Mouse (Mus musculus): ENCODE measurements around the gene Pzp. TPM values are rescaled to one million over a fixed set of nuclear protein-coding genes. Genes with fewer than 3 reads are reported as not detected.
A peak's percentile ranks its signal among the peaks of the same experiment; 100 is the strongest.

Pzp gene
- 1 to 10 TPM in 1 of 4 experiments, under 1 TPM in 2, not detected in 1; 0.14 to 1.8 (median 0.73) TPM for total RNA-seq (2022)

DNA sequence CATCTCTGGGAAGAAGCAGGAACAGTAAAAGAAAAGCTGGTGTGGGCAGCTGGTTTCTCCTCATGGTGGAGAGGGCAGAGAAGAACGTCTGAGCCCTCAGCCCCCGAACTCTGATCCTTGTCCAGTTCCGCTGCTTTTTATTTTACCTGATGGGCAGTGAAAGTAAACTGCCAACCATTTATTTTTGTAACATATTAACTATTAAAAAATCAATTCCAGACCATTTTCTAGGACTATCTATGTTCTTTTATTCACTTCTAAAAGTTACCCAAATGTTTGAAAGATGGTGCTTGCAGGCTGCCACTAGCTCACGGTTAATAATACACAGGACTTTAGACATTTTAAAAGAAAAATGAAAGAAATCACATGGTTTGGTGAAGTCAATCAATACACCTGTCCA lies at the start of gene Pzp:
Gene Pzp, minus strand, starts transcription at position 120 of the 400 bp plus-strand sequence.
- DNase-seq: no peak

DNA sequence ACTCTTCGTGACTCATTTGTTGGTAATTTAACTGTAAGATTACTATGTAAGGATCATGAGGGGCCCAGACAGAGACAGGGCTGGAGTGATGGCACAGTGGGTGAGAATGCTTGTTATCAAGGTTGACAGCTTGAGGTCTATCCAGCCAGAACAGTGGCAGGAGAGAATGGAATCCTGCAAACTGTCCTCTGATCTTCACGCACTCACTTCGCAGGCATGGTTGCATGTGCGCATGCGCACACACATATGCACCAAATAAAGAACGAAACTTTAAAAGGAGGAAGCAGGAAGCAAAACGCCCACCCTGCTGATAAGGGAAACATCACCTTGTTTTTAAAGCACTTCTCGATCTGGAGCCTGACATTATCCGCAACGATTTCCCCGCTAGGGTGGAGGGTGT lies 40.1 kb upstream of the Pzp start:
- DNase-seq: no peak

DNA sequence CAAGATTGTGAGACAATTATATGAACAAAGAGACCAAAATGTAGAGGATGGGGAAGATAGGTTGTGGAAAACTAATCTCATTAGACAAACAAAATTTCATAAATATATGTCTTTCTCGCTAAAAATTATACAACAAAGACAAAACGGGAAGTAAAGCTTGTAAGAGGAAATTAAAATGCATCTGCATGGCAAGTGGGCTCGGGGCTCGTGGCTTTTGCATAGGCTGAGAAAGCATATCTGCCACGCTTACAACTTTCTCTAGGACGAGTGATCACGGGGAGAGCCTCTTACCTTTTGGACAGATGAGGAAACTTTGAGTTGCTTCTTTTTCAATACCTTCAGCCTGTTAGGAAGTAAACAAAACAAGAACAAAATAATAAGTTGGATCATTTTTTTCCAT lies 27.5 kb upstream of the Pzp start:
- DNase-seq: no peak

DNA sequence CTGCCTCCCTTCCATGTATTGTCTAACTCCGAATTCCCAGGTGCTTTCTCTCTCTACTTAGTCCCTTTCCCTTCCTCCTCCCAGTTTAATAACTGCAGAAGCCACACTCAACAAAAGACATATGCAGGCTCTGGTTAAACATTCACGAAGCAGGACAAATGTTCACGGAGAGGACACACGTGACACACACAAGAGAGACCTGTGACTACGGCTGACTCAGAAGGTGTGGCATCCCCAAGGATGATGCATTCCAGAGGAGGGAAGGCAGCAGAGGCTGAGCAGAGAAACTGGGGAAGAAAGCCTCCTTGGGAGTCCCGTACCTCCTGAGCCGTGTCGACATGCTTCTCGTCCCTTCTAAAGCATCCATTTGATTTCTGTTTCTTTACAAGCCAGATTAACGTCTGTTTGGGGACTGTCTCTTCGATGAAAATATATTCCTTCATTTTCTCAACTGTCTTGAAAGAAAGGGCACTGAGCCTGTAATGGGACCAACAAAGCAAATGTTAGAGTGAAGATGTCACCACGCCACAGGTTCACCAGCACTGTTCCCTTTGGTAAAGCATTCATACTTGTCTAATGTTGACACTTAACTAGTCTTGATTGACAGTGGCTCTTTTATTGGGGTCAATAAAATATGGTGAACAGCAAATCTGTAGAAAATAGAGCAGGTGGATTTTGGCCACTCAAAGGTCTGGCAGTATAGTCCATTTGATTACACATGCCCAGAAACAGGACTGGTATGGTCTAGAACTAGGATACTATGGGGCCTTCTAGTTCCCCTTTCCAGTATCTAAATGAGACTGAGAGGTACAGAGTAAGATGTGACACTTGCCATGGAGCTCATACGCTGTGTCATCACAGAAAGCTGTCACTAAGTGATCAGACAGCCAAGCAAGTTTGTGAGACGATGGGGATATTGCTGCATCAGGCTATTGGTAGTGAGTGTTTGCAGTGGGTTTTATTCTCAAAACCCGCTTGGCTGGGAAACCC lies 23.2 kb upstream of the Pzp start:
- no peak for DNase-seq

DNA sequence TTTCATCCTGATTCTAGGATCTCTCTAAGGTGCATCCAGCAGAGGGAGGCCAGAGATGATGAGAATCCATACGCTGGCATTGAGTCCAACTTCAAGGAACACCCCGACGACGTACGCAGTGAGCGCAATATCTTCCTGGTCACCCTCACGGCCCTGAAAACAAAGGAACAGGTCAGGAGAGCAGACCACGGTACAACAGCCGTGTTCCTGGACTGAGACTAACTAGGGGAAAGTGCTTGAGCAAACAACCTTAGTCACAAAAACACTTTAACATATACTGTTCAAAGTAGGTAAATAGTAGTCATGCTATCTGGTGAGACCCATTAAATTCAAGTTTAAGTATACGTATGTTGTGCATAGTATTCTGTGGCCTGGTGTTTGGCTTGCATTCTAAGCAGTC lies 22.0 kb upstream of the Pzp start:
- DNase-seq: no peak

DNA sequence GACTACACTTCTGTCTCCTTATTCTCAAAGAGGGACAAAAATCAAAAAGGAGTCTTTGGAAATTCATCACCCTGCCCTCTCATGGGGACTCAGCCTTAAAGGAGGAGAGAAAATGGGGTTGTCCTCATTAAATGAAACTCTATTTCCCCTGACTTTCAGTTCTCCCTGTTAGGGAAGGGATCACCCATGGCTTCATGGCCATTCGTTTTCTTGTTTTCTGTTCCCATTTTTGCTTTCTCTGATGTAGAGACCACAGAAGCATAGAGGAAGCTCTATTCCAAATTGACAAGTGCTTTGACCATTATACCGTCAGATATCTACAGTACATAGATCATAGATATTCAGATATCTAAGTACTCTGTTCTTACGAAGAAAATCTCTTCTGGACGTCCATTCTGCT lies 18.9 kb upstream of the Pzp start:
- DNase-seq: no peak

DNA sequence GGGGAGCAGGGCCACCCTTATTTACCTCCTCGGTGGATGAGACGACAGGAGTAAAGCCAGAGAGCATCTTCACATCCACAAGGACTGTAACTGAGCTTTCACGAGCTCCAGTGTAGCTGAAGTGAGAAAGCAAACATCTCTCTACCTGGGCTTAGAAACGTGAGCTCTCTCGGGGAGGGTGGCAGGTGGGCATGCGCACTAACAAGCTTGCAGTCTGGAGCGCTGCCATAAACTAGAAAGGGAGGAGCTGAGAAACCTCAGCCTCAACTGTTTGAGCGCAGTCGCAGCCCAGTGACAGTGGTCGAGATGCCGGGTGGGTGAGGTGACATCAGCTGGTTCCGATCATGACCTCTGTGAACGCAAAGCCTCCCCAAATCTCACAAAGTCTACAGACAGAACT lies 16.7 kb upstream of the Pzp start:
- DNase-seq: no peak

DNA sequence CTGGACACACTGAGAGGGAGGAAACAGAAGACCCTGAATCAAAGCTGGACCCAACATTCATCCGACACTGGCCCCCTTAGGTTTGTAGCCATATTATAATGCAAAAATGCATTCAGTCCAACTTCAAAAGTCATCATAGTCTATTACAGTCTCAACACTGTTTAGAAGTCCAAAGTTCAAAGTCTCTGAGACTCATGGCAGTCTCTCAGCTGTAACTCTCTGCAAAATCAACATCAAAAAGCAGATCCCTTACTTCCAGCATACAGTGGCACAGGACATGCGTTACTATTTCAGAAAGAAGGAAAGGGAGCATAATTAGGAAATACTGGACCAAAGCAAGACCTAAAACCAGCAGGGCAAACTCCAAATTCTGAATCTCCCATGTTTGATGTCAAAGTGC lies 8.7 kb upstream of the Pzp start:
- no peak for DNase-seq

DNA sequence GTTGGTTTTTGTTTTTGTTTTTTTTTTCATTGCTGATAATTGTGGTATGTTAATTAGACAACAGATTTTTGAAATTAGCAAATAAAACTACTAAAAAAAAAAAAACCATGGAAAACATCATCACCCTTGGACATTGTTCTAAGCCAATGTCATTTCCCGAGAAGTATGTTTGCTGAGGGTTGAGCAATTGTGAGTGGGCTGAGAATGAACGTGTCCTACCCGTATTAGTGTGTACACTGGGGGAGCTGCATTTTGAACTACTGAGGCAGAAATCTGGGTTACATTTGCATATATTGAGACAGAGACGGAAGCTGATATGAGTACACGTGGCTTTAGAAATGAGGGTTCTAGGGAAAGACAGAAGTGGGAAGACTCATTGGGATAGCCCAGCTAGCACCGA lies 6.8 kb upstream of the Pzp start:
- DNase-seq: no peak

DNA sequence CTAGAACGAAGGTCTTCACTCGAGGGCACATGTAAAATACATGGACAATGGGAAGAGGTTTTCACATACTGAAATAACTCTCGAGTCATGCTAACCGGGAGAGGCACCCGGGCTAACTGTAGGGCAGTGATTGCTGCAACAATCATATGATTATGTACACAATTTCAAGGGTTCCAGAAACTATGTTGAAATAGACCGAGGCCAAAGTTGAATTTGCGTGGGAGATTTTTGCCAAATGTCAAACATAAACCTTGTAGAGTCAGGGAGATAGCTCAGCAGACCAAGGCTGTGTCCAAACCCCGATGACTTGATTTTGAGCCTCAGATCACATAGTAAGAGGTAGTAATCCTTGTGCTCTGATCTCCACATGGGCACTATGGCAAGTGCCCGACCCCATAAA lies 6.2 kb upstream of the Pzp start:
- no peak for DNase-seq

DNA sequence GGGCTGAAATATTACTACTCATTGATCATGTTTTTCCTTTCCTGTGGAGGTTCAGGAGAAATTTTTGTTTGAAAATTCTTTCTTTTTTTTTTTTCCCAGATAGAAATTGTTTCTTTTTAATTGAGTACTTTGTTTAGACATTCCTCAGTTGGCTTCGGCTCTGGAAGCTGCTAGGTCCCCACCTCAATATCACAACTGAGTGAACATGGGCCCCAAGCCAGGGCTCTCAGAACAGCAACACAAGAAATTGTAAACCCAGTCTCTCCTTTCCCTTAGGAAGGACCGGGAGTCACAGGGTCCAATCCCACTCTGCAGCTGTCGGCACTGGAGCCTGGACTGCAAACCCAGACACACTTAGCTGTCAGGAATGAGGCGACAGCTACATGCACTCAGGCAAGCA lies 2.0 kb upstream of the Pzp start:
- no peak for DNase-seq

DNA sequence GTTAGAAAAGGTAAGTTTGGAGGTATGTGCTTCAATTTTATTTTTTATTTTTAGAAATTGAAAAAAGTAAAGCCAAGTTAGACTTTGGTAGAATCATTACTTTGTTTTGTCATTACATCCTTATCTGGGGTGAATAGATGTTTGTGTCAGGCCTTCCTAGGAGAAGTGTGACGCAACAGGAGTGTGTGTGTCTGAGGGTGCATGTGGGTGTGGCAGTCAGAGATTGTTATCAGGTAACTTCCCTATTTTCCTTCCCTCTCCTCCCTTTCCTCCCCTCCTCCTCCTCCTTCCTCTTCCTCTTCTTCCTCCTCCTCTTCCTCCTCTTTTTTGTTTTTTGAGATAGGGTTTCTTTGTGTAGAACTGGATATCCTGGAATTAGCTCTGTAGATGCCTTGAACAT lies 590 bp upstream of the Pzp start:
- DNase-seq: no peak

DNA sequence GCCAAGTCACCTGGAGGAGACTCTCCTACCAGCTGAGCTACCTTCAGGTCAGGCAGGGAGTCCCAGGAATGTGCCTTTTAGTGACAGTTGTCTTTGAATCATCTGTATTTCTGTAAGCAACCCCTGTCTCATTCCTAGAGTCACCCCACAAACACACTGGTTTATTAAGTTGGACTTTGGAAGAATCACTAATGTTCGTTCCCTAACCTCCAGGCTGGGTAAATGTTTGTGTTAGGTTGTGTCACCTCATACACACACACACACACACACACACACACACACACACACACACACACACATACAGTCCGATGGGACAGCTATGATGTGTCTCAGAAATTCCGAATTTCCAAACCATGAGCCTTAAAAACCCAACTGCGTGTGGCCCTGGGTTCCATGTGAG lies 719 bp downstream of the Pzp start:
- no peak for DNase-seq

DNA sequence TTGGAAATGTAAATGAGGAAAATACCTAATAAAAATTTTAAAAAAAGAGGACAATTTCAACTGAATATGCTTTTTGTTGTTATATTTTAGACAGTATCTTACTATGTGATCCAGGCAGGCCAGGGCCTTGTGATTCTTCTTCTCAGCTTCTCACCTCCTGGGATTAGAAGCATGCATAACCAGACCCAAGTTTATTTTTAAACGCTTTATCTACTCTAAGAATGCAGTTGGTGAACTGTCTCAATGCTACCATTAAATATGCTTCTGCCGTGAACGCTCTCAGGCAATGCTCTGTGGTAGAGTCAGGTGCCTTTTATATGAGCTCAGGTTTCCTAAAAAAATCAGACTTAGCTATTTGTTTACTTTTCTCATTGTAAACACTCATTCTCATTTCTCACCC lies 3.2 kb downstream of the Pzp start:
- no peak for DNase-seq

DNA sequence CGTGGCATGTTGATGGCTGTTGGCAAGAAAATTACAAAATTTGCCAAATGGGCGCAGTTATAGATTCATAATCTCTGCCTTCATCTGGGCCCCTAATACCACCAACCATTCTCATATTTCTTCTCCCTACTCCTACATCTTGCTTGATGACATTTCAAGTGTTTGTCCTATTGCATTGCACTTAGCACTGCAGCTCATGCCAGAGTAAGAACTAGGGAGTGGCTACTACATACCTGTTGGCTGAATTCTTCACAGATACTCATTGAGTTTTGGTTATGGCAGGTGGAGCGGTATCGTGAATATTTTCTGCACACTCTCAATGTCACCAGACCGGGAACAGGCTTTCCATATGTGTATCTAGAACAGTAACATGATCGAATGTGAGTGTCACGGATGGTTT lies 7.4 kb downstream of the Pzp start:
- no peak for DNase-seq

DNA sequence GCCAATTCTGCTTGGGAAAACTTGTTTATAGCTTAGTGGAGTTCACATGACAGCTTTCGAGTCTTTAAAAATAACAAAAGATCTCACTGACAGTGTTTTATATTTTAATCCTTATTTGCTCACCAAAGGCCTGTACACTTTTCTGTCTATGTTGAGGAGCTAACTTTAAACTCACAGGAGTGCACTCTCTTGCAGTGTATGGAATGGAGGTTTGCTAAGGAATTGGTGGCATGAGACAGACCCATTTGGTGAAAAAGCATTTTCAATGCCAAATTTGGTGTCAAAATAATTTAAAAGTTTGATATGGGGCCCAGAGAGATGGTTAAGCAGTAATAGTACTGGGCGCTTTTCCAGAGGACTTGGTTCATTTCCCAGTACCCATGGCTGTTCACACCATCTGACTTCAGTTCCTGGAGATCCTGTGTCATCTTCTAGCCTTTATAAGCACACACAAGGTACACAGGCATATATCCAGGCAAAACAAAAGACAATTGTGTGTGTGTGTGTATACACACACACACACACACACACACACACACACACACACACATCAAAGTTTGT lies 20.8 kb downstream of the Pzp start:
- no peak for DNase-seq

DNA sequence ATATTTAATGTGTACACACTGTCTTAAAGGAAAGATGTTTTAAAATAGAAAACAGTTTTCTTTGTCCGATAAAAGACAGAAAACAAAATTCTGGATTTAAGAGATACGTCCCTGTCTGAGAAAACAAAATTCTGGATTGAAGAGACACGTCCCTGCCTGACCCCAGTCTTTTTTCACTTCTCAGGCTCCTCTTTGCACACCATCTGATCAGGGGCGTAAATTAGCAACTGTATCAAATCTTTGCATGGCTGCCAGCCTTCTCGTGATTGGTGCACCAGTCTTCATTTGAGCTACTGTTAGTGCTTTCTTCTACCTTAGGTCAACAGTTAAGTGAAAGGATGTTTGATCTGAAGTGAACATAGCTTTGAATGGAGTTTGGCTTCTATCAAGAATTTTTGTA lies 21.8 kb downstream of the Pzp start:
- no peak for DNase-seq

DNA sequence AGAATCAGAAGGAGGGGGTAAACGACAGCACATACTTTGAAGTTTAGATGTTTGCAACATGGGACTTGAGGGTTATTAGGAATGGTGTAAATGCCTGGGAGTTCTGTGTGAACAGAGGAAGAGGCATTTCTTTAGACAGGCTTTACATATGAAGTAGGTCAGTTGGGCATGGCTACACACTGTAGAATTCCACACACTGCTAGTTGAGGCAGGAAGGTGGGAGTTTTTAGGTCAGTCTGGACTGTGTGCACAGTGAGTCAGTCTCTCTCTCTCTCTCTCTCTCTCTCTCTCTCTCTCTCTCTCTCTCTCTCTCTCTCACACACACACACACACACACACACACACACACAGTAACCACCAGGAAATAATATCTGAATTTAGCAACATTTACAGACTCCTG lies 31.2 kb downstream of the Pzp start:
- DNase-seq: no peak

DNA sequence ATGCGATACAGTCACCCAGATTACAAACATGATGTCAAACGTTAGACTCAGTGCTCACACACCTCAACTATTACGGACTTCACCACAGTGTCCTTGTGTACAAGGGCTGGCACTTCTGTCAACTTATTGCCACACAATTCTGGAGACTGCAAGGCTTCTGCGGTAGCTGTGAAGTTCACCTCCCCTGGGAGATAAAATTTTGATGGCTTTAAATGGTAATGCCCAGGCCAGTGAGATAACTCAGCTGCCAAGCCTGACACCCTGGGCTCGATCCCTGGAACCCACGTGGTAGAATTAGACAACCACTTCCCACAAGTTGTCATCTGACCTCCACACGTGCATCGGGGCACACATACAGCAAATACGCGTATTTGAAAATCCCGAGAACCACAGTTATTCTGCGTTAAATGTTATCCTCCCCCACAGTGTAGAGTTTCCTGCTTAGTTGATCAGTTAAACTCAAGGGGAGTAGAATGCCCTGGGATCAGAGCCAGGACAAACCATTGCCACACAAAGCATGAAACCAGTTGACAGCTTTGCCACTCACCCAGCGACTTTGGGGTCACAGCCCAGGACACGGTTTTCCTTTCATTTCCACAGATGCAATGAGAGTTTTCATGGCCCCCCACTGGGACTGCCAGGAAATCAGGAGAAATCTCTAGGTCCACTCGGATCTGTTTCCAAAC lies 31.7 kb downstream of the Pzp start:
- DNase-seq: peak; percentile 22

DNA sequence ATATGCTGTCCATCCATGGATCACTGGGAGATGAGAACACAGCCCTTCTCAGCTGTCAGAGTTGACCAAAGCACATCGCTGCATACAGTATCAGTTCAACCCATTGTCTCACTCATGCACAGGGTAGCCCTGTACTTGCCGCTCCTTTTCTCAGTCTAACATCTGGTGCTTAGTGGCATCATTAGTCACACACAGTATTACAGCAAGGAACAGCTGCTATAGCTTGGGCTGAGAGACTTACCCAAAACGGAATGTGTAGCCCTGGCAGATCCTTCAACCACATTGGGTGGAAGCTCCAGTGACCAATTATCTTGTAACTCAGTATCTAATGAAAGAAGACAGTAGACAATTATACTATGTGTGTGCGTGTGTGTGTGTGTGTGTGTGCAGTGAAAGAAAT lies 34.6 kb downstream of the Pzp start:
- DNase-seq: no peak

DNA sequence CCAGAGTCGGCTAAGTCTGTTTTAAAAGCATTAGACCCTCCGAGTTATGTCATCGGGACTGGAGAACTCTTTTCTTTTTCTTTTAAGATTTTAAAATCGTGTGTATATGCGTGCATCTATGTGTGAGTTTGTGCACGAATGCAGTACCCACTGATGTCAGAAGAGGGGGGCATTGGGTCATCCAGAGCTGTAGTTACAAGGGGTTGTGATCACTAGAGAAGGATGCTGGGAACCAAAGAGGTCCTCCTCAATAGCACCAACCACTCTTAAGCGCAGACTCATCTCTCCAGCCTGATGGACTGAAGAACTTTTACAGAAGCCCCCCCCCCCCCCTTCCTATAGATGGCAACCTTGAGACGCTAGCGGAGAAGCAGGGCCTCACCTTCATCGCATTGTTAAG lies 36.4 kb downstream of the Pzp start:
- DNase-seq: no peak

DNA sequence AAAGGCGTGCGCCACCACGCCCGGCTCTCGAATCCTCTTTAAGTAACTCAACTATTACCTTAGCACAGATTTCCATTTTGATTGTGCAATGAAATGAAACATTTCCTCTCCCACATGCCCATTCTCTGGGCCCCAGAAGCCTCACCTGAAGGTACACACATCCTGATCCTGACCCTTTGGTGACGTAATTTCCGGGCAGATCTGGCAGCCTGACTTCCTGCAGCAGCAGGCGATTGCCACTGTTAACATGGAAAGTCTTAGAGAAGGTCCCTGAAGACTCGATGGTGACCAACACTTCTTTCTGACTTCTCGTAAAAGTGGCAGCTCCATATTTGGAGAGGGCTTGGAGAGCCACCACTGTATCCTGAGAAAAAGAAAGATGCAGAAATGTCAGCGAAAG lies 38.8 kb downstream of the Pzp start:
- no peak for DNase-seq
